Mouse (Mus musculus): ENCODE results near the gene Prkn.

DNA sequence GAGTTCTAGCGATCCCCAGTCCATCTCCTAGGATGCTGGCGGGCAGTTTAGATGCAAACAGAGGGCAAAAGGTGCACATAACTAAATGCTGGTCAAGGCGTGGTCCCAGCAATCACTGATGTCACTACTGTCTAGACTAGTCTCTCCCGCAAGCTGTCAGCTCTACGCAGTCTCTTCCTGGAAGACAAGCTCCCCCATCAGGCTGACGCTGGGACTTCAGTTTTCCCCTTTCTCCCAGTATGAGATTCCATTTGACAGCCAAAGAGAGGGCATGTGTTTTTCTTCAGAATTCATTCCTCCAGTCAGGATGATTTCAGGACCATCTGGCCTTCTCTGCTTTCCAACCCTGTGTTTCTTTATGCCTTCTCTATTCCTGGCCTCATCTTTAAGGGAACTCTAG lies 1062.8 kb downstream of the Prkn start:
- no peak for TF ChIP-seq CTCF (IDR thresholded peaks at IDR 0.05; ENCODE audit: borderline replicate concordance, insufficient read depth, low read length)
- TF ChIP-seq POLR2A (IDR thresholded peaks at IDR 0.05; ENCODE audit: low read depth, low read length) = no peak
